Mouse (Mus musculus) brain, embryonic 14.5 days (tissue): ENCODE data around the gene Ascc1.

ENCODE experiments used
- CTCF ChIP-seq: fragments of 200-500 bp; IDR thresholded peaks from 2 replicates; pipeline ENCODE4 v1.5.1; 2012; ENCODE audit warnings: inconsistent platforms, mild to moderate bottlenecking, moderate library complexity, borderline replicate concordance; ENCODE audit not compliant: insufficient read depth, insufficient read length; ENCODE audit errors: extremely low read depth
- POLR2A ChIP-seq: fragments of 200-500 bp; IDR thresholded peaks from 2 replicates; pipeline ENCODE4 v1.6.1; 2012; ENCODE audit warnings: mild to moderate bottlenecking, inconsistent platforms, borderline replicate concordance; ENCODE audit not compliant: poor library complexity, insufficient read depth, insufficient read length, severe bottlenecking; ENCODE audit errors: extremely low read depth

DNA sequence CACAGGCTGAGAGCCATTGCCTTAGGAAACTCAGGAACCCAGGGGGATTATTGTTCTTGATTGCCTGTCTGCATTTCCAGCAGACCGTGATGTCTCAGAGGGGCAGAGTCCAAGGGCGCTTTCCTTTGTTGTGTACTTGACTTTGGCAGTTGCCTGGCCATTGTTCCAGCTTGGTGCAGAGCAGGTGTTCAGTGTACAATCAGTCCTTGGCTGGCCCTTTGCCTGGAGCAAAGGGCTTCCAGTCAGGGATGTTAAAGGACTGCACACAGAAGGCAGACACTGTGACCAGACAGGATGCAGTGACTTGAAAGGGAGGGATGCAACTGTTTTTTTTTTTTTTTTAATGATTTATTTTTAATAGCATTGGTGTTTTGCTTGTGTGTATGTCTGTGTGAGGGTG, 30.1 kb upstream of the Ascc1 start:
- TF ChIP-seq CTCF (no peak), POLR2A (no peak)
